Mouse (Mus musculus): Measurements from ENCODE around the gene Psmg4. TPM values are rescaled to one million over a fixed set of nuclear protein-coding genes. Genes with fewer than 3 reads are reported as not detected.

Psmg4 gene
- polyA plus RNA-seq, 1 experiment from 2014 or later = 88.2 TPM

- H3K36me3 ChIP-seq = peaks cover 7% of the 10 kb centered on the region; the same call in 1 of the 2 replicates
- 33% methylated on average over 12 of the region's 12 CpGs for WGBS
- H3K27me3 ChIP-seq (replicated peaks) = no peaks in the 10 kb centered on the region
- H3K9ac ChIP-seq = peak overlapping the region; percentile 67
- ATAC-seq = no peak; the same call in 1 of the 2 replicates
- 0 out of 2 replicates have a peak, but pooled peaks cover 5% of the 10 kb centered on the region for H3K4me1 ChIP-seq (replicated peaks)
- peak overlapping the region; percentile 69 for H3K4me3 ChIP-seq (replicated peaks)
- H3K9me3 ChIP-seq = no peaks in the 10 kb centered on the region
- peak overlapping the region; percentile 72 for H3K4me2 ChIP-seq (replicated peaks)
- peak overlapping the region; percentile 51; the same call in 1 of the 2 replicates for H3K27ac ChIP-seq
Measured at GRCm38 (mm10) chr13:34163304-34163975, 676 bp downstream of the Psmg4 start.

GRCm38 (mm10) chr13:34174025-34174424, 11.3 kb downstream of the Psmg4 start:
- WGBS = 91% methylated on average over 6 of the region's 6 CpGs
- H3K4me2 ChIP-seq (replicated peaks) = no peak overlapping the region

GRCm38 (mm10) chr13:34181624-34182023, 18.9 kb downstream of the Psmg4 start:
- Histone ChIP-seq H3K27me3 (replicated peaks) (no peaks in the 10 kb centered on the region), H3K27ac (no peak overlapping the region), H3K4me1 (replicated peaks) (no peaks in the 10 kb centered on the region), H3K4me2 (replicated peaks) (no peak overlapping the region), H3K9ac (no peak overlapping the region), H3K9me3 (no peaks in the 10 kb centered on the region), H3K4me3 (replicated peaks) (no peak overlapping the region), H3K36me3 (peaks cover 7% of the 10 kb centered on the region; the same call in 1 of the 2 replicates)
- no peak for ATAC-seq
- 85% methylated on average over 5 of the region's 5 CpGs for WGBS

More at GRCm38 (mm10) chr13:34174025-34174424, 11.3 kb downstream of the Psmg4 start:
- H3K27ac ChIP-seq = no peak overlapping the region
- H3K4me3 ChIP-seq (replicated peaks) = no peak overlapping the region
- H3K36me3 ChIP-seq = no peaks in the 10 kb centered on the region
- H3K27me3 ChIP-seq (replicated peaks) = no peaks in the 10 kb centered on the region
- H3K4me1 ChIP-seq (replicated peaks) = no peaks in the 10 kb centered on the region
- no peak overlapping the region for H3K9ac ChIP-seq
- no peak for ATAC-seq
- H3K9me3 ChIP-seq = no peaks in the 10 kb centered on the region

GRCm38 (mm10) chr13:34185371-34185770, 22.6 kb downstream of the Psmg4 start:
- ATAC-seq = no peak
- H3K36me3 ChIP-seq = peaks cover 7% of the 10 kb centered on the region; the same call in 1 of the 2 replicates
- no peaks in the 10 kb centered on the region for H3K9me3 ChIP-seq
- no peak overlapping the region for H3K9ac ChIP-seq
- H3K27ac ChIP-seq = no peak overlapping the region
- H3K4me1 ChIP-seq (replicated peaks) = no peaks in the 10 kb centered on the region
- no peak overlapping the region for H3K4me3 ChIP-seq (replicated peaks)
- 77% methylated on average over 2 of the region's 2 CpGs for WGBS
- H3K4me2 ChIP-seq (replicated peaks) = no peak overlapping the region
- H3K27me3 ChIP-seq (replicated peaks) = no peaks in the 10 kb centered on the region

- Histone ChIP-seq H3K9ac (no peak overlapping the region), H3K36me3 (no peaks in the 10 kb centered on the region), H3K4me3 (replicated peaks) (no peak overlapping the region), H3K27ac (no peak overlapping the region), H3K27me3 (replicated peaks) (no peaks in the 10 kb centered on the region), H3K4me2 (replicated peaks) (no peak overlapping the region), H3K4me1 (replicated peaks) (no peaks in the 10 kb centered on the region), H3K9me3 (no peaks in the 10 kb centered on the region)
- WGBS = 11% methylated on average over 5 of the region's 5 CpGs
- peak; percentile 84 for ATAC-seq
Measured at GRCm38 (mm10) chr13:34187571-34187970, 24.8 kb downstream of the Psmg4 start.

- Histone ChIP-seq H3K4me1 (replicated peaks) (no peaks in the 10 kb centered on the region), H3K27me3 (replicated peaks) (no peaks in the 10 kb centered on the region), H3K27ac (no peak overlapping the region), H3K36me3 (no peaks in the 10 kb centered on the region), H3K9me3 (no peaks in the 10 kb centered on the region), H3K4me3 (replicated peaks) (no peak overlapping the region), H3K4me2 (replicated peaks) (no peak overlapping the region), H3K9ac (no peak overlapping the region)
- peak; percentile 71 for ATAC-seq
- 65% methylated on average over 8 of the region's 8 CpGs for WGBS
Measured at GRCm38 (mm10) chr13:34192414-34193191, 29.8 kb downstream of the Psmg4 start.

GRCm38 (mm10) chr13:34193384-34193783, 30.6 kb downstream of the Psmg4 start:
- H3K4me1 ChIP-seq (replicated peaks) = no peaks in the 10 kb centered on the region
- no peak overlapping the region for H3K4me3 ChIP-seq (replicated peaks)
- no peak overlapping the region for H3K9ac ChIP-seq
- H3K9me3 ChIP-seq = no peaks in the 10 kb centered on the region
- no peak overlapping the region for H3K4me2 ChIP-seq (replicated peaks)
- no peak overlapping the region for H3K27ac ChIP-seq
- H3K27me3 ChIP-seq (replicated peaks) = no peaks in the 10 kb centered on the region
- WGBS = 62% methylated on average over 8 of the region's 8 CpGs
- no peaks in the 10 kb centered on the region for H3K36me3 ChIP-seq
- ATAC-seq = no peak

GRCm38 (mm10) chr13:34195676-34196075, 32.9 kb downstream of the Psmg4 start:
- H3K9ac ChIP-seq = no peak overlapping the region
- ATAC-seq = no peak
- H3K4me1 ChIP-seq (replicated peaks) = no peaks in the 10 kb centered on the region
- WGBS = 90% methylated on average over 1 of the region's 1 CpGs
- no peaks in the 10 kb centered on the region for H3K36me3 ChIP-seq
- H3K4me2 ChIP-seq (replicated peaks) = no peak overlapping the region
- H3K27me3 ChIP-seq (replicated peaks) = no peaks in the 10 kb centered on the region
- no peak overlapping the region for H3K27ac ChIP-seq
- H3K4me3 ChIP-seq (replicated peaks) = no peak overlapping the region
- no peaks in the 10 kb centered on the region for H3K9me3 ChIP-seq

- Histone ChIP-seq H3K9ac (no peak overlapping the region), H3K4me2 (replicated peaks) (no peak overlapping the region), H3K36me3 (no peaks in the 10 kb centered on the region), H3K9me3 (no peaks in the 10 kb centered on the region), H3K4me1 (replicated peaks) (0 out of 2 replicates have a peak, but pooled peaks cover 2% of the 10 kb centered on the region), H3K4me3 (replicated peaks) (no peak overlapping the region), H3K27ac (no peak overlapping the region), H3K27me3 (replicated peaks) (no peaks in the 10 kb centered on the region)
- 91% methylated on average over 3 of the region's 3 CpGs for WGBS
- no peak for ATAC-seq
Measured at GRCm38 (mm10) chr13:34205216-34205615, 42.5 kb downstream of the Psmg4 start.

- no peak overlapping the region for H3K27ac ChIP-seq
- ATAC-seq = no peak
- no peaks in the 10 kb centered on the region for H3K36me3 ChIP-seq
- no peaks in the 10 kb centered on the region for H3K9me3 ChIP-seq
- no peak overlapping the region for H3K4me2 ChIP-seq (replicated peaks)
- no peaks in the 10 kb centered on the region for H3K27me3 ChIP-seq (replicated peaks)
- 54% methylated on average over 6 of the region's 6 CpGs for WGBS
- H3K4me3 ChIP-seq (replicated peaks) = no peak overlapping the region
- H3K9ac ChIP-seq = no peak overlapping the region
- H3K4me1 ChIP-seq (replicated peaks) = 0 out of 2 replicates have a peak, but pooled peaks cover 5% of the 10 kb centered on the region
Measured at GRCm38 (mm10) chr13:34207714-34208470, 45.1 kb downstream of the Psmg4 start.

- Histone ChIP-seq H3K36me3 (no peaks in the 10 kb centered on the region), H3K27me3 (replicated peaks) (no peaks in the 10 kb centered on the region), H3K9me3 (no peaks in the 10 kb centered on the region), H3K9ac (no peak overlapping the region), H3K27ac (no peak overlapping the region), H3K4me2 (replicated peaks) (no peak overlapping the region), H3K4me1 (replicated peaks) (0 out of 2 replicates have a peak, but pooled peaks cover 5% of the 10 kb centered on the region), H3K4me3 (replicated peaks) (no peak overlapping the region)
- 52% methylated on average over 4 of the region's 4 CpGs for WGBS
- no peak for ATAC-seq
Measured at GRCm38 (mm10) chr13:34211261-34211775, 48.6 kb downstream of the Psmg4 start.

Data from intestine, embryonic 15.5 days (tissue).